Mouse (Mus musculus) lung, postnatal 14 days (tissue): ENCODE measurements around the gene Hif3a.
A peak's percentile ranks its signal among the peaks of the same experiment; 100 is the strongest.

Experiments used
- DNase-seq: peaks from one replicate; pipeline ENCODE4 v3.0.0; 2021

Hif3a gene

GRCm38 (mm10) chr7:16990006-16990744 lies 72.1 kb downstream of the Hif3a start:
- peak; percentile 23 for DNase-seq

GRCm38 (mm10) chr7:16988405-16988804 lies 73.8 kb downstream of the Hif3a start:
- peak; percentile 73 for DNase-seq

- no peak for DNase-seq
These were observed 74.6 kb downstream of the Hif3a start for GRCm38 (mm10) chr7:16987541-16988149.

- peak; percentile 41 for DNase-seq
These were observed 79.2 kb downstream of the Hif3a start, which contains the start of gene Gm42372 for GRCm38 (mm10) chr7:16982859-16983568. Gene Gm42372 (plus strand): TSS chr7:16983086.
